Mouse (Mus musculus) hindbrain, embryonic 14.5 days (tissue): ENCODE data around the gene Dand5. TPM values are rescaled to one million over a fixed set of nuclear protein-coding genes. Genes with fewer than 3 reads are reported as not detected.

Experiments
- ATAC-seq: fragments of 200-750 bp; cut with Nextera tagmentation; 2 replicates; pipeline ENCODE4 v1.8.0; 2017; ENCODE audit warnings: moderate number of reproducible peaks, mild to moderate bottlenecking, moderate TSS enrichment, moderate library complexity; ENCODE audit not compliant: low FRiP score
- DNase-seq: peaks from one replicate; pipeline ENCODE4 v3.0.0-alpha.2; 2015; ENCODE audit warnings: low spot score
- H3K27ac ChIP-seq: fragments of 300-500 bp; sonication (generic); 2 replicates; pipeline ENCODE4 v1.5.1; 2014; ENCODE audit warnings: mild to moderate bottlenecking, moderate library complexity
- H3K27me3 ChIP-seq: fragments of 300-500 bp; sonication (generic); 2 replicates; pipeline ENCODE4 v1.6.1; 2014; ENCODE audit warnings: mild to moderate bottlenecking, low read length, mixed read lengths; ENCODE audit not compliant: control insufficient read depth, insufficient read depth
- H3K36me3 ChIP-seq: fragments of 300-500 bp; sonication (generic); replicated peaks from 2 replicates; pipeline ENCODE4 v1.6.1; 2014; ENCODE audit not compliant: control insufficient read depth, insufficient read depth
- H3K4me1 ChIP-seq: fragments of 300-500 bp; sonication (generic); replicated peaks from 2 replicates; pipeline ENCODE4 v1.6.1; 2014; ENCODE audit warnings: antibody characterized with exemption, low read length, mixed read lengths; ENCODE audit not compliant: control insufficient read depth, insufficient read depth
- H3K4me2 ChIP-seq: fragments of 300-500 bp; sonication (generic); replicated peaks from 2 replicates; pipeline ENCODE4 v1.6.1; 2014; ENCODE audit warnings: mild to moderate bottlenecking, moderate library complexity
- H3K4me3 ChIP-seq: fragments of 300-500 bp; sonication (generic); replicated peaks from 2 replicates; pipeline ENCODE4 v1.5.1; 2014; ENCODE audit warnings: mild to moderate bottlenecking, low read length
- H3K9ac ChIP-seq: fragments of 300-500 bp; sonication (generic); 2 replicates; pipeline ENCODE4 v1.6.1; 2014
- H3K9me3 ChIP-seq: fragments of 300-500 bp; sonication (generic); 2 replicates; pipeline ENCODE4 v1.6.1; 2016; ENCODE audit warnings: low read length; ENCODE audit not compliant: control insufficient read depth
- WGBS: fragments of 180-500 bp; shearing (Covaris S2); extraction: QIAGEN DNeasy Blood & Tissue Kit; methylation state at CpG from one replicate; pipeline ENCODE4 v1.1.7; 2014; 5-methylcytosine and 5-hydroxymethylcytosine counted together
- polyA plus RNA-seq: library from polyadenylated mRNA; unstranded; fragments of >200 nt; fragmentation: Nextera tagmentation; extraction: Ambion mirVana; gene quantifications from 2 replicates; pipeline ENCODE4 v1.2.1, GENCODE M21; 2014

Gene Dand5
- polyA plus RNA-seq, 1 experiment from 2014 or later, result 14.6 TPM

GRCm38 (mm10) chr8:84845355-84846093 is 22.9 kb upstream of the Dand5 start:
- Histone ChIP-seq H3K27me3 (no peaks in the 10 kb centered on the region), H3K4me2 (peak overlapping the region; percentile 94), H3K36me3 (peaks cover 45% of the 10 kb centered on the region), H3K4me1 (peaks cover 16% of the 10 kb centered on the region), H3K27ac (peak overlapping the region; percentile 92), H3K9ac (peak overlapping the region; percentile 99), H3K4me3 (peak overlapping the region; percentile 98), H3K9me3 (no peaks in the 10 kb centered on the region)
- DNase-seq (no peak), ATAC-seq (no peak)
- 18% methylated on average over 12 of the region's 12 CpGs for WGBS

- H3K4me2 ChIP-seq, result peak overlapping the region; percentile 94
- no peaks in the 10 kb centered on the region for H3K27me3 ChIP-seq
- H3K4me3 ChIP-seq, result peak overlapping the region; percentile 98
- H3K36me3 ChIP-seq, result peaks cover 45% of the 10 kb centered on the region
- peak overlapping the region; percentile 99 for H3K9ac ChIP-seq
- H3K9me3 ChIP-seq, result no peaks in the 10 kb centered on the region
- DNase-seq (no peak), ATAC-seq (no peak)
- H3K27ac ChIP-seq, result no peak overlapping the region
- peaks cover 19% of the 10 kb centered on the region for H3K4me1 ChIP-seq
- WGBS, result 89% methylated on average over 9 of the region's 9 CpGs
Observed at GRCm38 (mm10) chr8:84844397-84845070, 21.9 kb upstream of the Dand5 start.

GRCm38 (mm10) chr8:84841514-84841913 is 18.9 kb upstream of the Dand5 start:
- H3K36me3 ChIP-seq, result peaks cover 73% of the 10 kb centered on the region
- no peak for ATAC-seq
- no peaks in the 10 kb centered on the region for H3K9me3 ChIP-seq
- H3K4me3 ChIP-seq, result no peak overlapping the region
- no peak overlapping the region for H3K27ac ChIP-seq
- H3K9ac ChIP-seq, result no peak overlapping the region
- peaks cover 24% of the 10 kb centered on the region for H3K4me1 ChIP-seq
- no peak overlapping the region for H3K4me2 ChIP-seq
- H3K27me3 ChIP-seq, result no peaks in the 10 kb centered on the region
- WGBS, result 80% methylated on average over 1 of the region's 1 CpGs
- DNase-seq, result no peak

- H3K27ac ChIP-seq, result peak within 1 kb of the TSS; percentile 89
- ATAC-seq (peak; percentile 95), DNase-seq (peak; percentile 97)
- H3K27me3 ChIP-seq, result no peaks in the 10 kb centered on the region
- H3K4me3 ChIP-seq, result peak within 1 kb of the TSS; percentile 89
- H3K9ac ChIP-seq, result peak within 1 kb of the TSS; percentile 92
- peaks cover 24% of the 10 kb centered on the region for H3K4me1 ChIP-seq
- under 1% methylated on average over 41 of the region's 55 CpGs for WGBS
- peak within 1 kb of the TSS; percentile 76 for H3K4me2 ChIP-seq
- no peaks in the 10 kb centered on the region for H3K9me3 ChIP-seq
- peaks cover 83% of the 10 kb centered on the region for H3K36me3 ChIP-seq
Observed at GRCm38 (mm10) chr8:84840248-84840999, 17.8 kb upstream of the Dand5 start, which contains the start of gene Rad23a. Rad23a (minus strand) TSS chr8:84840665.

GRCm38 (mm10) chr8:84839875-84840247 is 17.2 kb upstream of the Dand5 start:
- no peak for DNase-seq
- peak overlapping the region; percentile 89 for H3K27ac ChIP-seq
- peak overlapping the region; percentile 76 for H3K4me2 ChIP-seq
- H3K27me3 ChIP-seq, result no peaks in the 10 kb centered on the region
- peak overlapping the region; percentile 92 for H3K9ac ChIP-seq
- no peaks in the 10 kb centered on the region for H3K9me3 ChIP-seq
- H3K4me3 ChIP-seq, result peak overlapping the region; percentile 89
- peaks cover 82% of the 10 kb centered on the region for H3K36me3 ChIP-seq
- peaks cover 21% of the 10 kb centered on the region for H3K4me1 ChIP-seq
- no peak for ATAC-seq
- 3% methylated on average over 7 of the region's 7 CpGs for WGBS

GRCm38 (mm10) chr8:84839411-84839810 is 16.8 kb upstream of the Dand5 start:
- no peaks in the 10 kb centered on the region for H3K9me3 ChIP-seq
- peaks cover 82% of the 10 kb centered on the region for H3K36me3 ChIP-seq
- H3K9ac ChIP-seq, result peak overlapping the region; percentile 92
- DNase-seq (no peak), ATAC-seq (no peak)
- peak overlapping the region; percentile 76 for H3K4me2 ChIP-seq
- peak overlapping the region; percentile 89 for H3K4me3 ChIP-seq
- H3K27me3 ChIP-seq, result no peaks in the 10 kb centered on the region
- 0 out of 2 replicates have a peak overlapping the region, but pooled peaks have one; percentile 89 for H3K27ac ChIP-seq
- 97% methylated on average over 2 of the region's 2 CpGs for WGBS
- H3K4me1 ChIP-seq, result peaks cover 18% of the 10 kb centered on the region

GRCm38 (mm10) chr8:84838513-84838912 is 15.9 kb upstream of the Dand5 start:
- ATAC-seq (no peak), DNase-seq (no peak)
- Histone ChIP-seq H3K36me3 (peaks cover 81% of the 10 kb centered on the region), H3K4me2 (no peak overlapping the region), H3K9me3 (no peaks in the 10 kb centered on the region), H3K4me3 (no peak overlapping the region), H3K9ac (no peak overlapping the region), H3K4me1 (peaks cover 12% of the 10 kb centered on the region), H3K27me3 (no peaks in the 10 kb centered on the region), H3K27ac (no peak overlapping the region)
- 91% methylated on average over 5 of the region's 5 CpGs for WGBS

- Histone ChIP-seq H3K9ac (no peak overlapping the region), H3K4me2 (no peak overlapping the region), H3K27me3 (no peaks in the 10 kb centered on the region), H3K9me3 (no peaks in the 10 kb centered on the region), H3K4me1 (peaks cover 16% of the 10 kb centered on the region), H3K27ac (no peak overlapping the region), H3K36me3 (peaks cover 76% of the 10 kb centered on the region), H3K4me3 (no peak overlapping the region)
- ATAC-seq (no peak), DNase-seq (no peak)
- WGBS, result 83% methylated on average over 15 of the region's 15 CpGs
Observed at GRCm38 (mm10) chr8:84837912-84838470, 15.4 kb upstream of the Dand5 start.
